Mouse (Mus musculus) forebrain, embryonic 15.5 days (tissue): ENCODE data around the gene Ccdc146. TPM values are rescaled to one million over a fixed set of nuclear protein-coding genes. Genes with fewer than 3 reads are reported as not detected.

Experiments used
- ATAC-seq: fragments of 200-750 bp; cut with Nextera tagmentation; replicated peaks from 2 replicates; pipeline ENCODE4 v1.8.0; 2017; ENCODE audit warnings: mild to moderate bottlenecking, moderate TSS enrichment, moderate library complexity
- H3K27ac ChIP-seq: fragments of 300-500 bp; sonication (generic); replicated peaks from 2 replicates; pipeline ENCODE4 v1.5.1; 2015; ENCODE audit warnings: mild to moderate bottlenecking, inconsistent platforms
- H3K27me3 ChIP-seq: fragments of 300-500 bp; sonication (generic); 2 replicates; pipeline ENCODE4 v1.6.1; 2015; ENCODE audit warnings: inconsistent platforms
- H3K36me3 ChIP-seq: fragments of 300-500 bp; sonication (generic); 2 replicates; pipeline ENCODE4 v1.6.1; 2015; ENCODE audit warnings: mild to moderate bottlenecking, inconsistent platforms
- H3K4me1 ChIP-seq: fragments of 300-500 bp; sonication (generic); 2 replicates; pipeline ENCODE4 v1.6.1; 2015; ENCODE audit warnings: inconsistent platforms
- H3K4me2 ChIP-seq: fragments of 300-500 bp; sonication (generic); replicated peaks from 2 replicates; pipeline ENCODE4 v1.6.1; 2015; ENCODE audit warnings: mild to moderate bottlenecking, inconsistent platforms
- H3K4me3 ChIP-seq: fragments of 300-500 bp; sonication (generic); 2 replicates; pipeline ENCODE4 v1.5.1; 2015; ENCODE audit warnings: mild to moderate bottlenecking, inconsistent platforms
- H3K9ac ChIP-seq: fragments of 300-500 bp; sonication (generic); replicated peaks from 2 replicates; pipeline ENCODE4 v1.6.1; 2015; ENCODE audit warnings: mild to moderate bottlenecking, inconsistent platforms
- H3K9me3 ChIP-seq: fragments of 300-500 bp; sonication (generic); 2 replicates; pipeline ENCODE4 v1.6.1; 2016; ENCODE audit warnings: inconsistent platforms
- WGBS: fragments of 180-500 bp; shearing (Covaris S2); methylation state at CpG from one replicate; pipeline ENCODE4 v1.1.7; 2015; ENCODE audit warnings: mixed read lengths; 5-methylcytosine and 5-hydroxymethylcytosine counted together
- polyA plus RNA-seq: library from polyadenylated mRNA; unstranded; fragments of >200 nt; fragmentation: Nextera tagmentation; extraction: Ambion mirVana; gene quantifications from 2 replicates; pipeline ENCODE4 v1.2.1, GENCODE M21; 2015

Ccdc146 gene
- polyA plus RNA-seq, 1 experiment from 2014 or later, result 1.4 TPM

GRCm38 (mm10) chr5:21414116-21414820, 10.2 kb downstream of the Ccdc146 start:
- Histone ChIP-seq H3K9ac (no peak overlapping the region), H3K4me2 (no peak overlapping the region), H3K36me3 (no peaks in the 10 kb centered on the region), H3K4me3 (no peak overlapping the region), H3K4me1 (no peaks in the 10 kb centered on the region), H3K27ac (no peak overlapping the region), H3K9me3 (no peaks in the 10 kb centered on the region), H3K27me3 (no peaks in the 10 kb centered on the region)
- 75% methylated on average over 1 of the region's 1 CpGs for WGBS
- ATAC-seq, result no peak

- H3K36me3 ChIP-seq, result no peaks in the 10 kb centered on the region
- no peak overlapping the region for H3K4me3 ChIP-seq
- ATAC-seq, result no peak
- no peaks in the 10 kb centered on the region for H3K27me3 ChIP-seq
- WGBS, result 94% methylated on average over 3 of the region's 3 CpGs
- no peak overlapping the region for H3K27ac ChIP-seq
- H3K4me2 ChIP-seq, result no peak overlapping the region
- no peaks in the 10 kb centered on the region for H3K4me1 ChIP-seq
- H3K9ac ChIP-seq, result no peak overlapping the region
- H3K9me3 ChIP-seq, result no peaks in the 10 kb centered on the region
Measured at GRCm38 (mm10) chr5:21413322-21413721, 11.2 kb downstream of the Ccdc146 start.

- Histone ChIP-seq H3K4me1 (no peaks in the 10 kb centered on the region), H3K9ac (no peak overlapping the region), H3K9me3 (no peaks in the 10 kb centered on the region), H3K4me2 (no peak overlapping the region), H3K27me3 (no peaks in the 10 kb centered on the region), H3K36me3 (no peaks in the 10 kb centered on the region), H3K27ac (no peak overlapping the region), H3K4me3 (no peak overlapping the region)
- WGBS, result 82% methylated on average over 5 of the region's 5 CpGs
- no peak for ATAC-seq
Measured at GRCm38 (mm10) chr5:21412056-21412455, 12.4 kb downstream of the Ccdc146 start.

- ATAC-seq, result no peak
- Histone ChIP-seq H3K9me3 (no peaks in the 10 kb centered on the region), H3K4me2 (no peak overlapping the region), H3K36me3 (no peaks in the 10 kb centered on the region), H3K4me3 (no peak overlapping the region), H3K9ac (no peak overlapping the region), H3K27ac (no peak overlapping the region), H3K4me1 (no peaks in the 10 kb centered on the region), H3K27me3 (no peaks in the 10 kb centered on the region)
- 93% methylated on average over 5 of the region's 5 CpGs for WGBS
Measured at GRCm38 (mm10) chr5:21411261-21411666, 13.2 kb downstream of the Ccdc146 start.

GRCm38 (mm10) chr5:21395205-21395840, 29.2 kb downstream of the Ccdc146 start:
- no peaks in the 10 kb centered on the region for H3K4me1 ChIP-seq
- H3K9ac ChIP-seq, result no peak overlapping the region
- WGBS, result 50% methylated on average over 7 of the region's 7 CpGs

GRCm38 (mm10) chr5:21394562-21394961, 29.9 kb downstream of the Ccdc146 start:
- no peak overlapping the region for H3K4me2 ChIP-seq
- H3K9ac ChIP-seq, result no peak overlapping the region
- H3K36me3 ChIP-seq, result no peaks in the 10 kb centered on the region
- no peaks in the 10 kb centered on the region for H3K27me3 ChIP-seq
- no peak overlapping the region for H3K27ac ChIP-seq
- no peak for ATAC-seq
- WGBS, result 78% methylated on average over 2 of the region's 2 CpGs
- no peaks in the 10 kb centered on the region for H3K4me1 ChIP-seq
- H3K9me3 ChIP-seq, result no peaks in the 10 kb centered on the region
- no peak overlapping the region for H3K4me3 ChIP-seq

More at GRCm38 (mm10) chr5:21395205-21395840, 29.2 kb downstream of the Ccdc146 start:
- no peak overlapping the region for H3K27ac ChIP-seq
- H3K4me3 ChIP-seq, result no peak overlapping the region
- no peak overlapping the region for H3K4me2 ChIP-seq
- ATAC-seq, result no peak
- H3K27me3 ChIP-seq, result no peaks in the 10 kb centered on the region
- no peaks in the 10 kb centered on the region for H3K9me3 ChIP-seq
- H3K36me3 ChIP-seq, result no peaks in the 10 kb centered on the region

GRCm38 (mm10) chr5:21391616-21392384, 32.7 kb downstream of the Ccdc146 start:
- ATAC-seq, result no peak

GRCm38 (mm10) chr5:21388855-21389254, 35.6 kb downstream of the Ccdc146 start:
- Histone ChIP-seq H3K4me3 (no peak overlapping the region), H3K9ac (no peak overlapping the region), H3K4me1 (no peaks in the 10 kb centered on the region), H3K27me3 (no peaks in the 10 kb centered on the region), H3K36me3 (no peaks in the 10 kb centered on the region), H3K27ac (no peak overlapping the region), H3K4me2 (no peak overlapping the region), H3K9me3 (no peaks in the 10 kb centered on the region)
- 88% methylated on average over 4 of the region's 4 CpGs for WGBS
- ATAC-seq, result no peak

More at GRCm38 (mm10) chr5:21391616-21392384, 32.7 kb downstream of the Ccdc146 start:
- WGBS, result 40% methylated on average over 12 of the region's 13 CpGs
- Histone ChIP-seq H3K9me3 (no peaks in the 10 kb centered on the region), H3K27ac (no peak overlapping the region), H3K4me2 (no peak overlapping the region), H3K4me3 (no peak overlapping the region), H3K27me3 (no peaks in the 10 kb centered on the region), H3K36me3 (no peaks in the 10 kb centered on the region), H3K9ac (no peak overlapping the region), H3K4me1 (no peaks in the 10 kb centered on the region)

- Histone ChIP-seq H3K4me1 (no peaks in the 10 kb centered on the region), H3K27ac (no peak overlapping the region), H3K36me3 (no peaks in the 10 kb centered on the region), H3K4me3 (no peak overlapping the region), H3K9ac (no peak overlapping the region), H3K9me3 (no peaks in the 10 kb centered on the region), H3K27me3 (no peaks in the 10 kb centered on the region), H3K4me2 (no peak overlapping the region)
- no peak for ATAC-seq
Measured at GRCm38 (mm10) chr5:21387340-21387739, 37.1 kb downstream of the Ccdc146 start.

- H3K36me3 ChIP-seq, result no peaks in the 10 kb centered on the region
- no peak overlapping the region for H3K4me2 ChIP-seq
- WGBS, result 96% methylated on average over 4 of the region's 4 CpGs
- no peaks in the 10 kb centered on the region for H3K9me3 ChIP-seq
- no peak for ATAC-seq
- H3K9ac ChIP-seq, result no peak overlapping the region
- H3K4me1 ChIP-seq, result no peaks in the 10 kb centered on the region
- no peak overlapping the region for H3K4me3 ChIP-seq
- H3K27ac ChIP-seq, result no peak overlapping the region
- H3K27me3 ChIP-seq, result no peaks in the 10 kb centered on the region
Measured at GRCm38 (mm10) chr5:21386432-21386831, 38.0 kb downstream of the Ccdc146 start.

GRCm38 (mm10) chr5:21384976-21385375, 39.5 kb downstream of the Ccdc146 start:
- H3K27ac ChIP-seq, result no peak overlapping the region
- H3K27me3 ChIP-seq, result no peaks in the 10 kb centered on the region
- no peak overlapping the region for H3K9ac ChIP-seq
- H3K36me3 ChIP-seq, result no peaks in the 10 kb centered on the region
- 93% methylated on average over 9 of the region's 9 CpGs for WGBS
- H3K4me3 ChIP-seq, result no peak overlapping the region
- no peaks in the 10 kb centered on the region for H3K9me3 ChIP-seq
- H3K4me1 ChIP-seq, result no peaks in the 10 kb centered on the region
- ATAC-seq, result no peak
- H3K4me2 ChIP-seq, result no peak overlapping the region

- H3K4me3 ChIP-seq, result no peak overlapping the region
- ATAC-seq, result no peak
- no peaks in the 10 kb centered on the region for H3K36me3 ChIP-seq
- H3K4me1 ChIP-seq, result no peaks in the 10 kb centered on the region
- 80% methylated on average over 13 of the region's 13 CpGs for WGBS
- H3K9me3 ChIP-seq, result no peaks in the 10 kb centered on the region
- H3K27me3 ChIP-seq, result no peaks in the 10 kb centered on the region
- no peak overlapping the region for H3K27ac ChIP-seq
- H3K4me2 ChIP-seq, result no peak overlapping the region
- H3K9ac ChIP-seq, result no peak overlapping the region
Measured at GRCm38 (mm10) chr5:21384252-21384960, 40.1 kb downstream of the Ccdc146 start.
